Mouse (Mus musculus) left cerebral cortex, postnatal 36 days (tissue): ENCODE data around the gene Scaf11. TPM values are rescaled to one million over a fixed set of nuclear protein-coding genes. Genes with fewer than 3 reads are reported as not detected.
"Not testable (repeated sequence)": the region's sequence is repeated elsewhere in the genome, so short reads cannot be mapped to it uniquely, and the experiment has no call there.

Source experiments
- DNase-seq, 2 experiments: peaks; one replicate each; pipeline ENCODE4 v3.0.0; 2021 to 2022; ENCODE audit warnings: low spot score in 2 of 2, mixed read lengths in 1 of 2
- intact Hi-C: fragments of 180-260 bp; cut with DNase I; formaldehyde crosslinking; loops from one replicate; pipeline ENCODE4 v1.15.1; 2025
- total RNA-seq, 2 experiments: library from RNA; stranded (reverse); gene quantifications; 2 replicates each; pipeline ENCODE4 v1.2.3; 2021

Scaf11 gene
- total RNA-seq = 10 to 100 TPM; 49.7 to 51.0 TPM

DNA sequence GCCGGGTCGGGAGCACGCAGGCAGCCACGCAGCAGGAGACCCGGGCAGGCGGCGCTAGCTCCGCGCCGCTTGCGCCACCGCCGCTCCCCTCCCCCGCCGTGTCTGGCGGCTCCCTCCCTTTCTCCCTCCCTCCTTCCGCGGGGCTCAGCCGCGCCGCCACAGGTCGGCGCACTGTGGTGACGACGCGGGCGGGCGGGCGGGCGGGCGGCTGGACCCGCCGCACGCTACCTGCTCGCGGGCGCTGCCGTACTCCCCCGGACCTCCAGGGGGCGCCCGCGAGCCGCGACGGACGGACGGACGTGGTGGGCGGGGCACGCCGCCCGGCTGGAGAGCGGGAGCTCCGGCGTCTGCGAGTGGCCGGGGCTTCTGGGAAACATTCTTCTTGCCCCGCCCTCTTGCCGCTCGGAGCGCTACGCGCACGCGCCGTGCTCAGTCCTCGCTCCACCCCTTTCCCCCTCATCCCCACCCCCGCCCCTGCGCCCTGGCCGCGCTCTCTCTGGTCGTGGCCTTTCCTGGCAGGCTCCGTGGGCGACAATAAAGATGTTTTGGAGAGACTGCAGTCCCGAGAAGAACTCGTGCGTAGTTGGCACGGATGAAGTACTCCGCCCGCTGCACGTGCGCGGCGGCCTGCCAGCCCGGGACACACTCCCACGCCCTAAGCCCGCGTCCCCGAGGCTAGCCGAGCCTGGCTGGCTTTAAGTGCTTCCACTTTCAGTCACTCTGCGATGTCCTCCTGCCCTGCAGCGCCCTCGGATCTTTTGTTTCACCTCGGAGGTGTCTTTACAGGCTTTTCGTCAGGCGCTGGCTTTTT, at the start of gene Scaf11:
Scaf11 (minus strand) TSS at position 114 of the 811 bp plus-strand sequence.
- intact Hi-C loops = loop anchor here (5.0 kb wide), 1 partner anchor 181 kb away; the partner anchor contains the start of gene Slc38a1
- DNase-seq = peak; percentile 93 to 97

DNA sequence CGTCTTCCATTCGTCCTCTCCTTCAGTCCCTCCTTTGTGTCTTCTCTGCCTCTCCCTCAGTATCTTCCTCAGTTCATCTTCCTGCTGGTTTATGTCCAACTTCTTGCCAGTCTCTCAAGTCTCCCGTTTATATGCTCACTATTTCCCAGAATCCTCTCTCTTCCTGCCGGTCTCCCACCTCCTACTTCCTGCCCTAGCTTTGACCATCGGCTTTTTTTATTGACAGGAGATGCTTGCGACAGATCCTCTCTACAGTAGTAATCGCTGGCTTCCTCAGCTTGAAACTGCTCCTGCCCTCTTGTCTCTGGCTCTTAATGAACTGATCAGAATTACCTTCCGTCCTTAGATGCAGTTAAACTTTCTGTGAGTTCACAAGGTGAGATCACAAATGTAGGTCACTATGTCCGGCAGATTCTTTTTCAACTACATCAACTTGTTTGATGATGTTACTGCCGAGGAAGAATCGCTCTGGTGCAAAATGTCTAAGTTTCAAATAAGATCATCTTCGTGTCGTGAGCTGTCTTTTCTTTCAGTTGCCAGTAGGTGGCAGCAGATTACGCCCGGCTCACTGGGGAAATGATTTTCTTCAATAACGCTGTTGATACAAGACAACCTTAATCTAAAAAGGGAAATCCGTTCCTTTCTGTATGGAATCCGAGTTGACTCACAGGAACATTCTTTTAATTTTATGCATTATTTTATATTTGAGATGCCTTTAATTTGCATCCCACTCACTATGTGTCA, 46.6 kb upstream of the Scaf11 start:
- intact Hi-C loops = no loop called here
- peak; percentile 31 to 32 for DNase-seq

DNA sequence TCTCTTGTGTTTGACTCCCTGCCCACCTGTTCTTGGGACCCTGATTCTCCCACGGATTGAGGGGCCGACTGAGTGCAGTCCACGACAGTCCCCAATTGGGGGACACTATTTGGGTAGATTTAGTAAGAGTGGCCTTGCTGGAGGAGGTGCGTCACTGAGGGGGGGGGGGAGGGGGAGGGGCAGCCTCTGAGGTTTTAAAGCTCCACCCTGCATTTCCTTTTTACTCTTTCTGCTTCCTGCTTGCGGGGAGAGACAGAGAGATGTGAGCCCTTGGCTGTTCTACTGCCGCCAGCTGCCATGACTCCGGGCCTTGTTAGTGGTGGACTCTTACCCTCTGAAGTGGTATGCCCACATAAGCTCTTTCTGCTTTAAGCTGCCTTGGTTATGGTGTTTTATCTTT, 37.0 kb upstream of the Scaf11 start:
- DNase-seq = no peak

DNA sequence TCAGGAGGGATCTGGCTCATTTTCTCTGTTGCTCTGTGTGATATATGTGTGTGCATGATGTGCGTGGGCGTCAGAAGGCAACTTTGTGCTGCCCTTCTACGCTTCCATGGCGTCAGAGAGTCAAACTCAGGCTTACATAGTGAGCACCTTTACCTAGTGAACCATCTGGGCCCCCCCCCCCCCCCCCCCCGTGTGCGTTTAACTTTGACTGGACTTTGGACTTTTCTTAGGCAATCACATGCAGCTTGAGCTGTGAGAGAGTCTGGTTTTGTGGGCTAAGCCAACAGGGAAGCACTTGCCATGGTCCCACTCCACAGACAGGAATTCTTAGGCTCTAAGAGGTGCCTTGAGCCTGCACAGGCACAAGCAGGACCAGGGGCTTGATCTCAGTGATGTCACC, 33.6 kb upstream of the Scaf11 start:
- DNase-seq = no peak
- intact Hi-C loops = no loop called here

More for the DNA sequence above, 37.0 kb upstream of the Scaf11 start:
- intact Hi-C loops = no loop called here

DNA sequence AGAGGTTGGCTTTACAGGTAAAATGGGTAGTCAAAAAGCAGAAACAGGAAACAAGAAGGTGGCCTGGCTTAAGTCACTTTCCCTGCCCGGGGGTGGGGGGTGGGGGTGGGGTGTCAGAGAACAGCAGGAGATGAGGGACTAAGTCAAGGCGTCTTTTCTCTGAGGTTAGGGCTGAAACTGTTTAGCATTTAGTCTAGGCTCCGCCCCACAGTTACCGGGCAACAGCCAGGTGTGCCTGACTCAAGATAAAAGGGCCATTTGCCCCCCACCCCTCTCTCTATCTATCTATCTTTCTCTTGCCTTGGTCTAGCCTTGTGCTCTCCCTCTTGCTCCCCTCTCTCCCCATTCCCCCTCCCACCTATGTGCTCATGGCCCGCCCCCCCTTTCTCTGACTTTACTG, 32.9 kb upstream of the Scaf11 start:
- intact Hi-C loops = no loop called here
- DNase-seq = no peak

DNA sequence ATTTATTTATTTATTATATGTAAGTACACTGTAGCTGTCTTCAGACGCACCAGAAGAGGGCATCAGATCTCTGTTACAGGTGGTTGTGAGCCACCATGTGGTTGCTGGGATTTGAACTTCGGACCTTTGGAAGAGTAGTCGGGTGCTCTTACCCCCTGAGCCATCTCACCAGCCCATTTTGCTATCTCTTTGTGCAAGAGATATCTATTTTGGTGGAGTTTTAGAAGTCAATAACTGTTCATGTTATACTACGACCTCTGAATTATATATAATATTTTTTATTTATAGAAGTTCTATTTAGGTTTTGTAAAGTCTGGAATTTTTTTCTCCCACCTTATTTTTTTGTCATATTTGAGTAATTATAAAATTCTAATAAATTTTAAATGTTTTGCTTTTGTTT, 32.3 kb upstream of the Scaf11 start:
- DNase-seq, intact Hi-C loops: not testable (repeated sequence)

DNA sequence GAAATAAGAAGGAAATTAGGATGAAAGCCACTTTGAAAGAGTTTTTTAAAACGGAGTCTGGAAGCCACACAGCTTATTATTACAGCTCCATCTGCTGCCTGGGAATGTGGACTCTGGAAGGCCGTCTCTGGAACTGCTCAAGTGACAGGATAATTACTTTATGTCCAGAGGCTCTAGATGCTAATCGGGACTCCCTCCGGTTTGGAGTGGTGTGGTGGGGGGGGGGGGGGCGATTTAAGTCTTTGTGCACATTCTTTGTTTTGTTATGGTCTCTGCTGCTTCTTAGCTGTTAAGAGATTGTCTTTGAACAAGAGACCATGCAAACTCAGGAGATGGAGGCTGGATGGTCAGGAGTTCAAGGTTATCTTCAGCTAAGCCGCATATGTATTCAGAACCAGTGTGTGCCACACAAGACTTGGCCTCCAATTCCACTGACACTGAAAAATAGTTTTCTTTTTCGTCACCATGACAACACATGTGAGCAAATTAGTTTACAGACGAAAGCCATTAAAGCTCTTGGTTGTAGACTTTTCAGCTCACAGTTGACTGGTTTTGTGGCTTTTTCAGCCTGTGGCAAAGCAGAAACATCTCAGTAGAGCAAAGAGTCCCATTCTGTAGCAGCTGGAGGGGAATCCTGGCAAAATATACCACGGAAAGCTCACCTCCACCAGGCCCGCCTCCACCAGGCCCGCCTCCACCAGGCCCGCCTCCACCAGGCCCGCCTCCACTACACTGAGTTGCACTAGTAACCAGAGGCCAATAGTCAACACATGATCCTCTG, 31.4 kb upstream of the Scaf11 start:
- DNase-seq = no peak
- intact Hi-C loops = no loop called here

DNA sequence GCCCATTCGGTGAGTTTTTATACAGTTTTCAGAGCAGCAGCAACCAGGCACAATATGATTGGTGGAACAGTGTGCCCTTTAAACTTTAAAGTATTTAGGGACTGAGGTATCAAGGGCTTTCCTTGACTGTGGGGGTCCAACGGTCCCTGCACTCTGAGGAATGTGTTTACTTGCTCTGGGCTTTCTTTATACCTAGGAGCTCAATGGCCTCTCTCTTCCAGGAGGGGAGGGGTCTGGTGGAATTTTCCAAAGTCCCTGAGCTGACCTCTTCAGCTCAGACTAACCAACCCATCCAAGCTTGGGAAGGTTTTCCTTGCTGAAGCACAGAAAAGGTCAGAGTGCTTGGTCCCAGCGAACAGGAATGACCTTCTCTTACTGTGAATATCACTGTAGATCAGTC, 30.8 kb upstream of the Scaf11 start:
- intact Hi-C loops = no loop called here
- DNase-seq = no peak

DNA sequence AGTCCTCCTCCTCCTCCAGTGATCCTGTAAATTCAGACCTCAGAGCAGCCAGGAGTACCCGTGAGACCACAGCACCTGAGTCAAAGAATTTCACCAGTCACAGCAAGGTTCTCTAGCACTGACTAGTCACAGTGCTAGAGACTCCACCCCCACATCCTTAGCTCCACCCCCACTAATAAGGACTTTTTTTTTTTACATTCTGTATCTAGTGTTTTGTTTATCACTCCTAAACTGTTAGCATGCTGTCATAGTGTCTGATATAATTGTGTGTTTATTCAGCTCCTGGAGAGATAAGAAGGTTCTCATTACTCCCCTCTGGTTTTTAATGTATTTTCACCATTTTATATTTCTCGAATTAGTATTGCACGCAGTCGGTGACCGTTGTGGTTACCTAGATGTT, 29.5 kb upstream of the Scaf11 start:
- no peak for DNase-seq
- intact Hi-C loops = no loop called here

DNA sequence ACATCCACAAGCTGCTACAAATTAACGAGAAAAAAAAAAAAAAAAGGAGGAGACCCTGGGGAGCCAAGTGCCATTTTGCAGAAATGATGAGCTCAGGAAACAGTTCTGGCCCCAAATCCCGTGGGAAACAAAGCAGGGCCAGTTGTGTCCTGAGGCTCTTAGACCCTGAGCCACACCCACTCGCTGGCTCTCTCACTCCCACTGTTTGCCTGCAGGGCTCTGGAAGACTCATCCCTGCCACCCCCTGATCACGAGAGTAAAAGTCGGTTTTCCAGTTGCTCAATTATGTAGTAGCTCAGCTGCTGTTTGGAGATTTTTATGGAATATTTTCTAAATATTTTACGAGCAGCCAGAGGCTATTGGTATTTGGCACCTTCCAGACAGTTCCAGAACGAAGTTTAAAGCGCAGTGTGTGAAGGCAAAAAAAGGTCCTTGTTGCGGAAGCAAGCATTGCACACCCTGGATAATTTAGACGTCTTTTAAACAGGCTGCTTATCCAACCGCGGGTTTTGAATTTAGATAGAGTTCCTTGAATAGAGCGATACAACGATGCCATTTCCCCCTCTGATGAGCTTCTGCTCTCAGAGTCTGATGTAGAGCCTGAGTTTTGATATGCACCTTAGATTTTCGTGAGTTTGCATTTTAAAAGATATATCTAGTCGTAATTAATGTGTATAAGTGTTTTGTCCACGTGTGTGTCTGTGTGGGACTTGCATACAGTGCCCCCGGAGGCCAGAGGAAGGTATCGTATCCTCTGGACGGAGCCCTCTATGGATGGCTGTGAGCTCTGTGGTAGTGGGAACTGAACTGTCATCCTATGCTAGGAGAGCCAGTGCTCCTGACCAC, 28.5 kb upstream of the Scaf11 start:
- DNase-seq = no peak
- intact Hi-C loops = no loop called here

DNA sequence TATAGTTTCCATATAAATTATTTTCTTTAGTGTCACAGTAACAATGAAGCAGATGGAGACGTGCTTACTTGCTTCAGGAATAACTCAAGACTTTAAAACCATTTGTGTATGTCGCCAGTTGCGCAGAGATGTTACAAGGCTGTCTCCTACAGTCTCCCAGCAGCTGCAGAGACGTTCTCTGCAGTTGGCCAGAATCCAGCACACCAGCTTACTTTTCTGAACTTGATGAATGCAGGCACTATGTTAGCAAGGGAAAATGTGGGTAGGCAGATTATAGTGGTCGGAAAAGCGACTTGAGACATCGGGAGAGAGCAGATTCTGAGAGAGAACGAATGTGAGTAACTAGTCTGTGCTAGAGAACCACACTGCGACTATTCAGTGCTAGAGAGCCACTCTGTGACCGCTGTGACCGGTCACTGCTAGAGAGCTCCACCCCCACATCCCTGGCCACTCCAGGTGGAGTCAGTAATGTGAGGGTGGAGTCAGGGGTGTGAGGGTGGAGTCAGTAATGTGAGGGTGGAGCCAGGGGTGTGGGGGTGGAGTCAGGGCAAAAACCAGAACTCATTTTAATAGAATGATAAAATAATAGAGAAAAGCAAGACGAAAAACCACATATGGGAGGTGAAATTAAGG, 26.5 kb upstream of the Scaf11 start:
- DNase-seq = no peak
- intact Hi-C loops = no loop called here

DNA sequence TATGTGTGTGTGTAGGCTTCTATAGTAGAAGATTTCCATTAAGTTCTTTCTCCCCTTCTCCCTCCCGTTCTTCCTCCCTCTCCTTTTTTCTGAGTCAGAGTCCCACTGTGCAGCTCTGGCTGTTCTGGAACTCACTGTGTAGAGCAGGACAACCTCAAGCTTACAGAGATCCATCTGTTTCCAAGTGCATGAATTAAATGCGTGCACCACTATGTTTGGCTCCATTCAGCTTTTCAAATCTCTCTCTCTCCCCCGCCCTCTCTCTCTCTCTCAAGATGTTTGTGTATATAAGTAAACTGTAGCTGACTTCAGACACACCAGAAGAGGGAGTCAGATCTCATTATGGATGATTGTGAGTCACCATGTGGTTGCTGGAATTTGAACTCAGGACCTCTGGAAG, 20.2 kb upstream of the Scaf11 start:
- intact Hi-C loops = no loop called here
- DNase-seq = no peak

DNA sequence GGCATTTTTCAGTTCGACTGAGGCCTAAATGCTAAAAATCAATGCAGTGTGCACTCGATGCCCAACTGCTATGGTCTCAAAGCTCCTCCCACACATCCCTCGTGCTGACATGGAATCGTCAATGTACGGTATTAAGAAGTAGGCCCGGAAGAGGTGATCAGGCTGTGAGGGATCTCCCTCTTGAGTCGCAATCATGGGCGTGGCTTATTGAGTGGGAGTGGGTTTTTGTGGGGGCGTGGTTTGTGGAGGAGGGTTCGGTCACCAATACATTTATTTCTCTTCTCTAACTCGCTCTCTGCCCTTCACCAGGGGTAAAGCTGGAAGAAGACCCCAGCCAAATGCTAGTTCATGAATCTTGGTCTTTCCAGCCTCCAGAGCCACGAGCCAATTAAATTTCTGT, 17.4 kb upstream of the Scaf11 start:
- DNase-seq = no peak
- intact Hi-C loops = no loop called here

DNA sequence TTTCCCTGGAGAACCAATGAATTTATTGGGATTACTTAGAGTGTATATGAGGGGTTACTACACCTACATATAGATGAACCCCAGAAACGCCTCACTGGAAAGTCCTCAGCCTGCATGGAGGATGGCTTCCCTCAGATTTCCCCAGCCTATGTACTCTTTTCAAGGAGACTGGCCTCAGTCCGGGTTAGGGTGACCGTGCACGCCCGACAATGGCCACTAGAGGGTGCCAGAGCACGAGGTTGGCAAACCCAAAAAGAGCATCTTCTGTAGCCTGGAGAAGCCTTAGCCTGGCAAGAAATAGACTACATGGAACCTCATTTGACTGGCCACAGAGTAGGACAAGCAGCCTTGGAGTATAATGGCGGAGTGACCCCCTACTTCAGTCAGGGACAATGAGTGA, 15.7 kb upstream of the Scaf11 start:
- DNase-seq = peak; percentile 72 to 79
- intact Hi-C loops = no loop called here

DNA sequence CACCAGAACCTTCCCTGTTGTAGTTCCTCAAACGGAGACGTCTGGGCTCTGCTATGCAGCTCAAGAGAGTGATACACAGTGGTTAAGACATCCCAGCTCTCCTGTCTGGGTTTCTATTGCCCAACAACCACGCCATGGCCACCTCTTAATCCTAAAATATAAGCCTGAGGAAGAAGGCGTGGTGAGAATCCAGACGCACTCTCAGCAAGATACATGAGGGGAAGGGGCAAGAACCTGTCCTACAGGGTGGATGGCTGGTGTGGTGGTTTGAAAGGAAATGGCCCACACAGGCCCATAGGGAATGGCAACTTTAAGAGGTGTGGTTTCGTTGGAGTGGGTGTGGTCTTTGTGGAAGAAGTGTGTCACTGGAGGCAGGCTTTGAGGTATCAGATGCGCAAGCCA, 14.9 kb upstream of the Scaf11 start:
- intact Hi-C loops = no loop called here

DNA sequence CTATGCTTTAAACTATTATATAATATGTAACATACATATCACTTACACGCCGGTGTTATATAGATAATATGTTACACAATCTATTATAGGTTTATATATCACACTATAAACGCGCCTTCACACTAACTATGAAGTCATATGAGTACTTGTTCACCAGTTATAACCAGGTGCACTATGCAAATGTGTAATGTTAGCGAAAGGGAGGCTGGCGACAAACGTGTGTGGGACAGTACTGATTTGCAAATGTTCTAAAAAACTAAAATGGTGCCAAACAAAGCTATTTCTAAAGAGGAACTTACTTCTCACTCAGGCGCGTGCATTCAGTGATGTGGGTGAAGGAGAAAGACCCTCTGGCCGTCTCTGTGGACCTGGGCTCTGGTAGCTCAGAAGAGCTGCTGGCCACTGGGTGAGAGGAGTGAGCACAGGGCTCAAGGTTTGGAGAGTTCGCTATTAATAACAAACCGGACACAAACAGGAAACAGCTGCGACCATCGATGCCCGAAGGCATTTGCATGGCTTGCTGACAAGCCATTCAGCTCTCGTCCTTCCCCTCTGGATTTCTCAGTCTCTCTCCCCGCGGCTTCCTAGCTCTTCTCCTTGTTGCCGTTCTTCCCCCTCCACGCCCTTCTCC, 13.8 kb upstream of the Scaf11 start:
- intact Hi-C loops = no loop called here
- no peak for DNase-seq

More for the DNA sequence above, 14.9 kb upstream of the Scaf11 start:
- DNase-seq = no peak

DNA sequence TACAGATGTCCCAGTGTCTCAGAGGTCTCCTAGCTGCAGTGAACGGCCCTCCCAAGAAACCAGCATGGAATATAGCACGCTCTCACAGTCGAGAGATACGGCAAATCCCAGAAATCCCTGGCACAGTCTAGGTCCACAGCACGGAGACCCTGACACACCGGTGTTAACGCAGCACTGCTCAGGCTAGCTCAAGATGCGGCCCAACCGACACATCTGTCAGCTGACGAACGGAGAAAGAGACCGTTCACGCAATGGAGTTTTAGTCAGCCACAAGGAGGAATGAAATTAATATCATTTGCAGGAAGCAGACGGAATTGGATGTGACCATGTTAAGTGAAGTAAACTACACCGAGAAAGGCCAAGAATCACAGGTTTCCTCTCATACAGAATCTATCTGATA, 13.3 kb upstream of the Scaf11 start:
- no peak for DNase-seq
- intact Hi-C loops = no loop called here

DNA sequence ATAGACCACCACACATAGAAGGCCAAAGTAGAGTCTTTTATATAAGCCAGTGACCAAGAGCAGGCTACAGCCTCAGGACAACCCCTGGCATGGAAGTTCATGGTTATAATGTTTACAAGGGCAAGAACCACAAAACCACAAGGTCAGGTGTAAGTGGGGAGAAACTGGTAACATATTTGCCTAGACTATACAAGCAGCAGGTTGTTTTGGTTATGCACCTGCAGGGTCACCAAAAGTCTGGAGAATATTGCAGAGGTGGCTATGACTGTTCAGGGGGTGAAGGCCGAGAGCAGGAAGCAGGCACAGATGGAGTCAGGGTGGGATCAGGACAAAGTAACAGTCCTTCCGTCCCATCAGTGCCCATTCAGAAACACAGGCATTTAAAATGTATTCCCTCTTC, 7.7 kb upstream of the Scaf11 start:
- intact Hi-C loops = no loop called here
- DNase-seq = no peak

DNA sequence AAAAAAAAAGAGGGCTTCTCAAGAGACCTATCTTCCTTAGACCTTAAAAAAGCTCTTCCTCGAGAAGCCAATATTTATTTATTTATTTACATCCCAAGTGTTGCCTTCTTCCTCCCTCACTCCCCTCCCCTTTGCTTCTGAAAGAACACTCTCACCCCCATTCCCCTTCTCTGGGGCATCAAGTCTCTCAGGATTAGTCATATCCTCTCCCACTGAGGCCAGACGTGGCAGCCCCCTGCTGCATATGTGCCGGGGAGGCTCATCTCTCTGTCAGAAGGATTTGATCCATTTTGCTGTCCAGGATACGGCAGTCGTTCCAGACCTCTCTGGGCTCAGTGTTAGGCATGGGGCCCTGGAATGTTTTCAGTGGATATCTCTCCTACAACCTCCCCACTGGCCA, 7.2 kb upstream of the Scaf11 start:
- intact Hi-C loops = no loop called here

More for the DNA sequence above, 7.2 kb upstream of the Scaf11 start:
- no peak for DNase-seq
